Mouse (Mus musculus): ENCODE results near the gene Rxfp2. TPM values are rescaled to one million over a fixed set of nuclear protein-coding genes. Genes with fewer than 3 reads are reported as not detected.

The Rxfp2 gene
- polyA plus RNA-seq, 1 experiment from 2014 or later = 0.51 TPM

DNA sequence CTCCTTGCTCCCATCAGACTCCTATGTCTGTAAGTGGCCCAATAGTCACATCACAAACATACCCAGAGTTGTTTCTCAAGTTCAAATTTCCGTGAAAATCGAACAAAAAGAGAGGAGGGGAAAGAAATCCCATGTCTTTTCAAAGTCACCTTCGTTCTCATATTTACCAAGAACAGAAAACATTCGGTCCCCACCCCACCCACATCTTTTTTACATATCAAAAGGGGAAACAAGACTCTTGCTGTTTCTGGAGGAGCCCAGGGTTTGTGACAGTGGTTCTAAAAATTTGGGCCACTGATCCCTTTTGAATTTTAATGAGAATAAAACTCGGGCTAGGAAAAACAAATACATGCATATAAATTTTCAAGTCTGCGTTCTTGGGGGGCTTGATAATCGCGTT is 92.8 kb downstream of the Rxfp2 start:
- Histone ChIP-seq H3K4me2 (ENCODE audit: low read depth, low read length) (no peak overlapping the region), H3K4me1 (ENCODE audit: control insufficient read depth, insufficient read depth, low read length) (peaks cover 12% of the 10 kb centered on the region; the same call in 1 of the 2 replicates), H3K9me3 (ENCODE audit: control insufficient read depth, low read length) (0 out of 2 replicates have a peak, but pooled peaks cover 3% of the 10 kb centered on the region), H3K4me3 (ENCODE audit: low read depth, low read length) (no peak overlapping the region), H3K27me3 (replicated peaks; ENCODE audit: control insufficient read depth, insufficient read depth, low read length) (no peaks in the 10 kb centered on the region), H3K9ac (ENCODE audit: low read depth, low read length) (no peak overlapping the region), H3K27ac (replicated peaks; ENCODE audit: low read depth, low read length) (no peak overlapping the region), H3K36me3 (ENCODE audit: control insufficient read depth, insufficient read depth, low read length) (no peaks in the 10 kb centered on the region)
- ATAC-seq (ENCODE audit: low read depth) (no peak), DNase-seq (ENCODE audit: low spot score) (no peak)
- 48% methylated on average over 8 of the region's 8 CpGs for WGBS

DNA sequence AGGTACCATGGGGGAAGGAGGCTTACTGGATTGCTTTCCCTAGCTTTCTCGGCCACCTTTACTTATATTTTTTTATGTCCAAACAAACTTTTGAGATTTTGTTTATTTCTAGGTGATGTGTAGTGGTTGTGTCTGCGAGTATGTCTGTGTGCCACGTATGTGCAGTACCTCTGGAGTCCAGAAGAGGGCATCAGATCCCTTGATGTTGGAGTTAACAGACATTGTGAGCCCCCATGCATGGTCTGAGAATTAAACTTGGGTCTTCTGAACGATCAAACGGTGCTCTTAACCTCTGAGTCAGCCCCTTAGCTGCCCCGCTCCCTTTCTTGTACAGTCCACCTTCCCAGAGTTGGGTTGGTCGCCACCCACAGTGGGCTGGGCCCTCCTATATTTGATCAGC is 95.5 kb downstream of the Rxfp2 start:
- 72% methylated on average over 7 of the region's 7 CpGs for WGBS
- 0 out of 2 replicates have a peak, but pooled peaks cover 3% of the 10 kb centered on the region for H3K9me3 ChIP-seq (ENCODE audit: control insufficient read depth, low read length)
- no peaks in the 10 kb centered on the region for H3K36me3 ChIP-seq (ENCODE audit: control insufficient read depth, insufficient read depth, low read length)
- no peaks in the 10 kb centered on the region; the same call in 1 of the 2 replicates for H3K27me3 ChIP-seq (replicated peaks; ENCODE audit: control insufficient read depth, insufficient read depth, low read length)
- no peak overlapping the region for H3K9ac ChIP-seq (ENCODE audit: low read depth, low read length)
- no peak overlapping the region for H3K4me2 ChIP-seq (ENCODE audit: low read depth, low read length)
- H3K27ac ChIP-seq (replicated peaks; ENCODE audit: low read depth, low read length) = no peak overlapping the region
- H3K4me1 ChIP-seq (ENCODE audit: control insufficient read depth, insufficient read depth, low read length) = peaks cover 12% of the 10 kb centered on the region; the same call in 1 of the 2 replicates
- H3K4me3 ChIP-seq (ENCODE audit: low read depth, low read length) = no peak overlapping the region
- no peak for ATAC-seq (ENCODE audit: low read depth)
- no peak for DNase-seq (ENCODE audit: low spot score)

DNA sequence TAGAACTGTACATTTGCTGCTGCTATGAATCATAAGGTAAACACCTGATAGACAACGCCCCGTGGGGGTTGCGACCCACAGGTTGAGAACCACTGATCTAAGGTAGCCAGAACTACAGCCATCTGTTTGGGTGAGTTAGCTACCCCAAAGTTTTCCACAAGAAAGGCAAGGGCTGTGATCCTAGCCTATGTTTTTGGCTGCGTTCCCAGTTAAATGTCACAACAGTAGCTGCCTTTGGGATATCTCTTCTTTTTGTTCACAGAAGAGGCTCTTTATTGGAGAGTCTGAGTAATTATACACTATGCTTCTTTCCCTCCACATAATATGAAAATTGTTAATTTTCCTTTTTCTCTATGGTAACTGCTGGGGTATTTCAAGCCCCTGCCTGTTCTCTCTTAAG is 96.3 kb downstream of the Rxfp2 start:
- Histone ChIP-seq H3K27me3 (replicated peaks; ENCODE audit: control insufficient read depth, insufficient read depth, low read length) (no peaks in the 10 kb centered on the region; the same call in 1 of the 2 replicates), H3K4me3 (ENCODE audit: low read depth, low read length) (no peak overlapping the region), H3K9ac (ENCODE audit: low read depth, low read length) (no peak overlapping the region), H3K36me3 (ENCODE audit: control insufficient read depth, insufficient read depth, low read length) (no peaks in the 10 kb centered on the region), H3K4me2 (ENCODE audit: low read depth, low read length) (no peak overlapping the region), H3K9me3 (ENCODE audit: control insufficient read depth, low read length) (no peaks in the 10 kb centered on the region), H3K27ac (replicated peaks; ENCODE audit: low read depth, low read length) (no peak overlapping the region), H3K4me1 (ENCODE audit: control insufficient read depth, insufficient read depth, low read length) (peaks cover 12% of the 10 kb centered on the region; the same call in 1 of the 2 replicates)
- WGBS = 85% methylated on average over 4 of the region's 4 CpGs
- DNase-seq (ENCODE audit: low spot score) (peak; percentile 61), ATAC-seq (ENCODE audit: low read depth) (no peak)

DNA sequence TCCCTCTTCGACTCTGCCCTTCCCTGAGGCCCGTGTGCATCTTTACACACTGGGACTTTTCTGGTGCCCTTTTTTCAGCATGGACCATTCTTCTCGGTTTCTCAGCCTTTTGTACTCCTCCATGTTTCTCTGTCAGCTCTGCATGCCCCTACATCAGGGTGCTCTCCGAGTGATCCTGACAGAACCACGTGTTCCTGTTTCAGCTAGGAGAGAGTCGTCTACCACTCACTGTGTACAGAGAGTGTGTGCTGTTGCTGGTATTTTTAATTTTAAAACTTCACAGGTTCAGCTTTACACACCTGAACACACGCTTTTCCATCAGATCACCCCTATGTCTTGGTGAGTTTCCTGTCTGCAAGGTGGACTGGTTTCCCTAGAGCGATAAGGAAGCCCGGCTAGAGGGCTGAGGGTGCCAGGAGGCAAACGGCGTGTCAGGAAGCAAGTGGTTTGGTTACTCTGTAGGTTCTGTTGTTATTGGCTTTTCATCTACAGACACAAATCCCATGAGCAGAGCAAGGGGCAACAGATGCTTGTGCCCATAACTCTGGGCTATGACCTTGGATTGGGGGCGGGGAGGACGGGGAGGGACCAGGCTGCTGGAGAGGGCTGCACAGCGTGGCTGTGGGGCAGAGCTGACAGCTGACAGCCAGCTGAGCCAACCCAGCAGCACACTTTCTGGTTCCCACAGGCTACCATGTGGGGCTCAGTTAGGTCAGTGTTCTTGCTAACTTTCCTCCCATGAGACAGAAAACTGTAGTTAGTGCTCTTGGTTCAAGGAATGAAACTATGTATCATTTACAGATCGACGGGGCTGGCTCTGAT is 97.0 kb downstream of the Rxfp2 start:
- H3K27ac ChIP-seq (replicated peaks; ENCODE audit: low read depth, low read length) = no peak overlapping the region
- 50% methylated on average over 16 of the region's 16 CpGs for WGBS
- ATAC-seq (ENCODE audit: low read depth) = peak; percentile 42; the same call in 1 of the 2 replicates

DNA sequence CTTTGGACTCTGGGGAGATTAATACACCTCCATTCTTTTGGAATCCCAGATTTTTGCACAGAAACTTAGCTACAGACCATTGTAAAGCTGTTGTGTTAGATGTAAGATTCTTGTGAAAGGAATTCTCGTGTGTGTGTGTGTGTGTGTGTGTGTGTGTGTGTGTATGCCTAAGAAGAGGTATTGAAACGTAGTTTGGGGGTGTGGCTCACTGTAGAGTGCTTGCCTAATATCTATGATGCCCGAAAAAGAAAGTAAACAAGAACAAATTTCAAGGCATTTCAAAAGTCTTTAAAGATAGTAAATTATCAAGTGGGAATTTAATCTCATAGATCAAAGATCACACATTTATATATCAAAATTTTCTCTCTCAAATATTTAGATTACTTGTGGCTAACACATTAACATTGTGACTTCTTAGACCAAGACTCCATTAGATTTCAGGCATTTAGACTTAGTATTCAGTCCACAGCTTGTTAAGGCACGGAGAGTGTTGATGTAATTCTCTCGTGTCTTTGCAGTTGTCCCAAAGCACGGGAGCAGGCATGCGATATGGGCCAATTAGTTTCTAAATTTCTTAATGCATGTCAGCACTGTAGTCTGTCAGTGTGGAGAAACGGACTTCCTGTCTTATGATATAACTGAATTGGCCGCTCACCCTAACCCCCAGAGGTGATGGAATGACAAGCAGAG is 97.9 kb downstream of the Rxfp2 start:
- H3K4me2 ChIP-seq (ENCODE audit: low read depth, low read length) = no peak overlapping the region
- H3K36me3 ChIP-seq (ENCODE audit: control insufficient read depth, insufficient read depth, low read length) = no peaks in the 10 kb centered on the region
- no peak for ATAC-seq (ENCODE audit: low read depth)
- H3K4me1 ChIP-seq (ENCODE audit: control insufficient read depth, insufficient read depth, low read length) = peaks cover 12% of the 10 kb centered on the region; the same call in 1 of the 2 replicates
- no peak for DNase-seq (ENCODE audit: low spot score)
- no peaks in the 10 kb centered on the region; the same call in 1 of the 2 replicates for H3K27me3 ChIP-seq (replicated peaks; ENCODE audit: control insufficient read depth, insufficient read depth, low read length)
- no peak overlapping the region for H3K27ac ChIP-seq (replicated peaks; ENCODE audit: low read depth, low read length)
- WGBS = 62% methylated on average over 9 of the region's 9 CpGs
- H3K9me3 ChIP-seq (ENCODE audit: control insufficient read depth, low read length) = no peaks in the 10 kb centered on the region
- no peak overlapping the region for H3K4me3 ChIP-seq (ENCODE audit: low read depth, low read length)
- no peak overlapping the region for H3K9ac ChIP-seq (ENCODE audit: low read depth, low read length)

More for the DNA sequence above, 97.0 kb downstream of the Rxfp2 start:
- Histone ChIP-seq H3K4me1 (ENCODE audit: control insufficient read depth, insufficient read depth, low read length) (peaks cover 12% of the 10 kb centered on the region; the same call in 1 of the 2 replicates), H3K9ac (ENCODE audit: low read depth, low read length) (no peak overlapping the region), H3K9me3 (ENCODE audit: control insufficient read depth, low read length) (no peaks in the 10 kb centered on the region), H3K4me3 (ENCODE audit: low read depth, low read length) (no peak overlapping the region), H3K36me3 (ENCODE audit: control insufficient read depth, insufficient read depth, low read length) (no peaks in the 10 kb centered on the region), H3K27me3 (replicated peaks; ENCODE audit: control insufficient read depth, insufficient read depth, low read length) (no peaks in the 10 kb centered on the region; the same call in 1 of the 2 replicates), H3K4me2 (ENCODE audit: low read depth, low read length) (0 out of 2 replicates have a peak overlapping the region, but pooled peaks have one; percentile 4)
- DNase-seq (ENCODE audit: low spot score) = peak; percentile 57

DNA sequence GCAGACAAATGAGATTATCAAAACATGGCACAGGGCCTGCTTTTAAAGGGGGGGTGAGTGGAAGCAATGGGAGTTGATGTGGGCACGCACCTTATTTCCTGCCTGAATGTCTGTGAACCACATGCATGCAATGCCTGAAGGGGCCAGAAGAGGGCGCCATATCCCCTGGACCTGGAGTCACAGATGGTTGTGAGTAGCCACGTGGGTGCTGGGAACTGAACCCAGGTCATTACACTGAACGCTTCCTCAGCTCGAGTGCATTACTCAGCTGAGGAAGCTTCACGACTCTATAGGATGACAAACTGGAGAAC is 98.4 kb downstream of the Rxfp2 start:
- no peak for ATAC-seq (ENCODE audit: low read depth)
- Histone ChIP-seq H3K4me2 (ENCODE audit: low read depth, low read length) (no peak overlapping the region), H3K9me3 (ENCODE audit: control insufficient read depth, low read length) (no peaks in the 10 kb centered on the region), H3K27me3 (replicated peaks; ENCODE audit: control insufficient read depth, insufficient read depth, low read length) (no peaks in the 10 kb centered on the region; the same call in 1 of the 2 replicates), H3K27ac (replicated peaks; ENCODE audit: low read depth, low read length) (no peak overlapping the region), H3K4me3 (ENCODE audit: low read depth, low read length) (no peak overlapping the region), H3K4me1 (ENCODE audit: control insufficient read depth, insufficient read depth, low read length) (peaks cover 12% of the 10 kb centered on the region; the same call in 1 of the 2 replicates), H3K9ac (ENCODE audit: low read depth, low read length) (no peak overlapping the region), H3K36me3 (ENCODE audit: control insufficient read depth, insufficient read depth, low read length) (no peaks in the 10 kb centered on the region)
- no peak for DNase-seq (ENCODE audit: low spot score)
- 77% methylated on average over 6 of the region's 6 CpGs for WGBS

DNA sequence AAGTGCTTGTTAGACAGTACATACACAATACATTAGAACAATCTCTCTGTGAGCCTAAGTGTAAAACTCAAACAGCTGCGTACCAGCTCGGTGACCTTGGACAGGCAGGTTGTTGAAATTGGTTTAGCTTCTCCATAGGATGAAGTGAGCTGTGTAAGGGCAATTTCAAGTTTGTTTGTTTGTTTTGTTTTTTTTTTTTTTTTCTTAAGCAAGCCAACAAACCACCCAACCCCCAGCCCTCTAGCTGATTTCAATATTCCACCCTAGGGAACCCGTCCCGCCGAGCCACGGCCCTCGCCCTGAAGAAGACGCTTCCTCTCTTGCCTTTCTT is 99.6 kb downstream of the Rxfp2 start:
- Histone ChIP-seq H3K4me1 (ENCODE audit: control insufficient read depth, insufficient read depth, low read length) (peaks cover 12% of the 10 kb centered on the region; the same call in 1 of the 2 replicates), H3K27me3 (replicated peaks; ENCODE audit: control insufficient read depth, insufficient read depth, low read length) (no peaks in the 10 kb centered on the region; the same call in 1 of the 2 replicates), H3K4me2 (ENCODE audit: low read depth, low read length) (peak overlapping the region; percentile 86), H3K9me3 (ENCODE audit: control insufficient read depth, low read length) (no peaks in the 10 kb centered on the region), H3K36me3 (ENCODE audit: control insufficient read depth, insufficient read depth, low read length) (no peaks in the 10 kb centered on the region), H3K27ac (replicated peaks; ENCODE audit: low read depth, low read length) (no peak overlapping the region), H3K4me3 (ENCODE audit: low read depth, low read length) (peak overlapping the region; percentile 63), H3K9ac (ENCODE audit: low read depth, low read length) (no peak overlapping the region)
- 19% methylated on average over 8 of the region's 8 CpGs for WGBS
- ATAC-seq (ENCODE audit: low read depth) = no peak
- DNase-seq (ENCODE audit: low spot score) = no peak

DNA sequence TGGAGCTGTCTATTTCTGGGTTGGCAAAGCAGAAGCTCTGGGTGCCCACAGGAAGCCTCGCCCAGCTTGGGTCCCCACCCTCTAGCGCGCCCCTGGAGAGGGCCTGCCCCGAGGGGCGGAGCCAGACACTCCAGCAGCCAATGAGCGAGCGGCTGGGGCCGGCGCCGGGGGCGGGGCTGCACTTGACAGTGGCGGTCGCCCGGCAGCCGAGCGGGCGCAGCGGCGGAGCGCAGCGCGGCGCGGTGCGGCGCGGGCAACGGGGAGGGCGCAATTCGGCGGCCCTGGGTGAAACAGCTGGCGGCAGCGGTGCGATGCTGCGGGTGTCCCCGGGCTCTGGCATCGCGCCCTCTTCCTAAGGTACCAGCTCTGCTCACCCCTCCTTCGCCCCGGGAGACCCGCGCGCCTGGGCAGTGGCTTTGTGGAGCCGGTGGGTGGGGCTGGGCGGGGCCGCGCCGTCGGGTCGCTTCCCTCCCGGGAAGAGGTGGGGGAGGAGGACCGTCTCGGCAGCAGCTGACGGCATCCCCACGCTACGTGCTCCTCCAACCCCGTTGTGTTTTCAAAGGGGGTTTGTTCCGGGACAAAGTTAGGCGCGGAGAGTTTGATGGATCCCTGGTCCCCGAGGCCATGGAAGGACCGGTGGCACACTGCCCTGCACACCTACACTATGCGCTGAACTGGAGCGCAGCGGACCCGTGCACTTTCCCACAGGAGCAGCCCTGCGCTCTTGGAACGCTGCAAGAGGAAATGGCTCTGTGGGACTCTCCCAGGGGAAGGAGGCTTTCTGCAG is 100.2 kb downstream of the Rxfp2 start, which contains the start of gene Fry:
Gene Fry (plus strand): TSS at position 191 of the 787 bp plus-strand sequence.
- H3K9ac ChIP-seq (ENCODE audit: low read depth, low read length) = peak within 1 kb of the TSS; percentile 60
- H3K4me3 ChIP-seq (ENCODE audit: low read depth, low read length) = peak within 1 kb of the TSS; percentile 63
- peak within 1 kb of the TSS; percentile 86 for H3K4me2 ChIP-seq (ENCODE audit: low read depth, low read length)
- DNase-seq (ENCODE audit: low spot score) = peak; percentile 95
- H3K9me3 ChIP-seq (ENCODE audit: control insufficient read depth, low read length) = no peaks in the 10 kb centered on the region
- H3K27ac ChIP-seq (replicated peaks; ENCODE audit: low read depth, low read length) = no peak within 1 kb of the TSS
- no peaks in the 10 kb centered on the region for H3K36me3 ChIP-seq (ENCODE audit: control insufficient read depth, insufficient read depth, low read length)
- no peaks in the 10 kb centered on the region; the same call in 1 of the 2 replicates for H3K27me3 ChIP-seq (replicated peaks; ENCODE audit: control insufficient read depth, insufficient read depth, low read length)
- H3K4me1 ChIP-seq (ENCODE audit: control insufficient read depth, insufficient read depth, low read length) = peaks cover 12% of the 10 kb centered on the region; the same call in 1 of the 2 replicates
- 0% methylated on average over 25 of the region's 68 CpGs for WGBS
- peak; percentile 98 for ATAC-seq (ENCODE audit: low read depth)

Data from embryonic facial prominence, embryonic 14.5 days (tissue).